Mouse (Mus musculus) urinary bladder, postnatal 10 days (tissue): ENCODE measurements at regions not wholly inside any gene's neighbourhood (a gene's known extent, or its start where the extent isn't known, plus 50 kb on each side); places are given as distances from the start of the nearest gene placed in this dataset.

Experiments
- DNase-seq: peaks from one replicate; pipeline ENCODE4 v3.0.0; 2022; ENCODE audit warnings: low spot score

DNA sequence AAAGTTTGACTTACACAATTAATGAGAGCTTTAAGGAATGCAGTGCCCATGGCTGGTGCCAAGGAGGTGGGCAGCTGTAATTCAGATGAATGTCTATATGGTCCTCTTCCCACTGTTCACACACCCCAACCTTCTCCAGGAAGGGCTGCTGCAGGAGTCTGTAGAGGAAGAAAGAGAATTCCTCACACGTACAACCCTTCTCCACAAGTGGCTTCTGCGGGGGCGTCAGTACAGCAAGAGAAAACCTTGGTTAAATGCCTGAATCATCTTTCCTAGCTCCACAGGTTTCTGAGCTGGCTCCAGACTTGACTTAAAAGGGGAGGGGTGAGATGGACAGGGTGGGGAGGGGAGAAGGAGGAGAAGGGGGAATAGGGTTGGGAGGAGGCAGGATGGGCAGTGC lies 306.3 kb downstream of the Tbc1d1 start:
- DNase-seq, result no peak

DNA sequence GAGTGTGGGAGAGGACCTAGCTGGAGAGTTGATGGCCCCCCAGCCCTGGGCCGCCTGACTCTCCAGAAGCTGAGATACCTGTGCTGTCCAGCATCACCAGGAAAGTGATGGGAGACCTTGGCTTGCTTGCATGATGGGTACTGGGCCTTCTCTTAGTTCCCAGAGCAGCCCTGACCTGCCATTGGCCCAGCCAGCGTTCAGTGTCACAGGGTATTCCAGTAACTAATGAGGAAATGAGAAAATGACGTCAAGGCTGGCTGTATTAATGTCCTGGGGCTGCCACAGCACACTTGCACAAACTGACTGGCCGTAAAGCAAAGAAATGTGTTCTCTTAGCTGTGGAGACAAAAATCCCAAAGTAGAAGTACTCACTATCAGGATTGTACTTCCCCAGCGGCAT lies 307.5 kb downstream of the Tbc1d1 start:
- no peak for DNase-seq

DNA sequence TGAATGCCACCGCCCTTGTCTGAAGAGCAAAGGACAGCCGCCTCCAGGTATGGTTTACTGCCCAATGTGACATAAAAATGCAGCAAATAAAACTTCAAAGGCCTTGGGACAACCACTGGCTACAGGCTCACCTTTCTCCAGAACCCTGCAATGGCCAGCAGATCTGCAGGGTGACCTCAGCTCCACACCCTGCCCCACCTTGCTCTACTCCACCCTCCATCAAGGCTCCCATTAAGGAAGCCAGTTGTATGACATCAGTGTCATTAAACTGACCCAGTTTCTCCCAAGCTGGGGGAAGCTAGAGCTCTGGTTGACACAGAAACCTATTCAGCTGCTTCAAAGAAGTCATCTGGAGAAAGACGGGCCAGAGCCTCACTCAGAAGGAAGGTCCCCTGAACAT lies 310.2 kb downstream of the Tbc1d1 start:
- DNase-seq, result no peak

DNA sequence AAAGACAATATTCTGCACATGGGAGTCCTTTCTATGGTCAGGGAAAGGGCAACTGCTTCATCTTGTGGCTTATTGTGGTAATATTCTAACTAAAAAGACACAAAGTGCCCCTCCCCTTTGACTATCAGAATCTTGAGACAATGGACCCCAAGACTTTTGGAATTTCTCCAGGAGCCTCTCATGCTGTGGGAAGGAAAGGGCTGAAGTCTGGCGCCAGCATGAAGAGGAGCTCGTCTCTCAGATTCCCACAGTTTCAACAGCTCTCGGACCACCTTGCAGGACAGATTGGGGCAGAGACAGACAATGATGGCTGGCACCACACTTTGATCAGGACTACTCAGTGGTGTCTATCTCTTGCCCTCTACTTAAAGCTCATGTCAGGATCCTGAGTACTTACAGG lies 311.8 kb downstream of the Tbc1d1 start:
- no peak for DNase-seq

DNA sequence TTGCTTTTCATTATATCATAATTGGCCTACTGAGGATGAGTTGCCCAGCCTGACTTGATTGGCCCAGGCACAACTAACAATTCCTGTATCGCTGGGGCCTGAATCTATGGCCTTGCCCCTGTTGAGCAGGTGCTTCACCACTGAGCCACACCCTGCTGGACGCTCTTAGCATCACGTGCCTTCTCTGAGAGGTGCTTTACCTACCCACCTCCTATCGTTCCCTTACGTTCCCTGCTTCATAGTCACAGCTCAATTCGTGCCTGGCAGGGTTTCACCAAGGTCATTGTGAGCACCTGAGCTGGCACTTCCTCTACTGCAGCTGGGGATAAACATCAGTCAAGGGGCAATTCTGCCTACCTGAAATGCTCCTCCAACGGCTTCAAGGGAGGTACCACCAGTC lies 312.2 kb downstream of the Tbc1d1 start:
- DNase-seq, result no peak

DNA sequence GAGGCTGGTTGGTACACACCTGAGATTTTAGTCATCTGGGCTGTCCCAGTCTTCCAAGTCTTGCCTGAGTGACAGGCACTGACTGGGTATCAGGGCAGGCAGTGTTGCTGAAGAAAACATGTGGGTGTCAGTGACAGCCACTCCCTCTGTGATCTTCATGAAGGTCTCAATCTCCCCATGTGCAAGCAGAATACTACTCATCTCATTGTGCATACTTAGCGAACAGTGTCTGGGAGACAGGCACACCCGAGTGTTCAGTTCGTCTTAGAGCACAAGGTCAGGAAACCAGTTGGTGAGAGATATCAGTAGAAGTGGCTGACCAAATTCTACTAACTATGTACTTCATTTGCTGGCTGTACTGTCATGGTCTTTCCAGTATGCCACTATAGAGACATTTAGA lies 315.9 kb downstream of the Tbc1d1 start:
- DNase-seq, result no peak

DNA sequence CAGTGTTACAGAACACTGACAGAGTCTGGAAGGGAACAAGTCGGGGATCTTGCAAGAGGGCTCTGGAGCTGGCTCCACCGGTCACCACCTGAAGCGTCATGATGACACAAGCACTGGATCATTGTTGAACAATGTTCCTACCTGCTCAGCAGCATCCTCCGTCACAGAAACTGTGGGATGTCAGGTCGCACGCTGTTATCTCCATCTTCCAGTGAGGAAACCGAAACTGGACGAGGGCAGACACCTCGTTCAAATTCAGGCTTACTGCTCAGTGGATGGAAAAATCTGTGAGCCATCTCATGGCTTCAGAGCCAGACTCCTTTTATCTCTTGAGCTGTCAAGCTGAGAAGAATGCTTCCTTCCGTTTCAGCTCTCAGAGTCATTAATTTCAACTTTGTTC lies 316.3 kb downstream of the Tbc1d1 start:
- DNase-seq, result no peak

DNA sequence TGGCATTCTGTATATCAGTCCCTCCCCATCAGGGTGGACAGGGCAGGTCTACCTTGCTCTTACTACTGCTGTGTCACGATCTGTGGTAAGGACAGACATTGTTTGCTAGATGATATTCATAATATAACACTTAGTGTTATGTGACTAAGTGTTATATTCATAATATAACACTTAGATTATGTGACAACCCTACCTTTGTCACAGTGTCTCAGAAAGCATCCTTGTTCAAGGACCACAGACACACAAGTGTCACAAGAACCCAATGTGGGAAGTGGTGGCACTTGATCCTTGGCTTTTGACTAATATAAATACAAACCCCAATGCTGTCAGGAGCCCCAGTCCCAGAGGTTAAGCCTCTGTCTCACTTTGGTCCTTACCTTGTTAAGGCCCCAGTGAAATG lies 318.8 kb downstream of the Tbc1d1 start:
- DNase-seq, result no peak

DNA sequence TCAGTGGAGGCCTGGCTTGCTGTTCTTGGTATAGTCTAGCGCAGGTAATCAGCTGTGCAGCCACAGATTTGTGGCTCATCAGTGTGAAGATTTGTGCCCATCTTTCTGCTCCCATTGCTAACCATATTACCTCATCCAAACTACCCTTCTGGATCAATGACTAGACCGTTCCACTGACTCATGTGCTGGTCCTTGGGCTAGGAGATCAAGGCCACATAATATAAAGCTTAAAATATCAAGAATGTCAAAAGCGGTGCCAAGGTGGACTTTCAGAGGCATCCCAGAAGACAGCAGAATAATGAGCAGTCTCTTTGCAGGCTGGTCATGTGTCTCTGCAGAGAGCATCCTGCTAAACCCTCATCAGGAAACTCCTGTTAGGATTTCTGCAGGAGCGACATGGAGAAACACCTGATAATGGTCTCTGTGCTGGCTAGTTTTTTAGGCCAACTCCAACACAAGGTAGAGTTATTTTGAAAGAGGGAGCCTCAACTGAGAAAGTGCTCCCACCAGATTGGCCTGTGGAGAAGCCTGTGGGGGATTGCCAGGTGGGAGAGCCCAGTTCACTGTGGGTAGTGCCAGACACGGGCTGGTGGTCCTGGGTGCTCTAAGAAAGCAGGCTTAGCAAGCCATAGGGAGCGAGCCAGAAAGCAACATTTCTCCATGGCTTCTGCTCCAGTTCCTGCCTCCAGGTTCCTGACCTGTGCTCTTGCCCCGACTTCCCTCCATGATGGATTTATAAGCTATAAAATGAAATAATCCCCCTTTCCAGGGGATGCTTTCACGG lies 319.8 kb downstream of the Tbc1d1 start:
- no peak for DNase-seq

DNA sequence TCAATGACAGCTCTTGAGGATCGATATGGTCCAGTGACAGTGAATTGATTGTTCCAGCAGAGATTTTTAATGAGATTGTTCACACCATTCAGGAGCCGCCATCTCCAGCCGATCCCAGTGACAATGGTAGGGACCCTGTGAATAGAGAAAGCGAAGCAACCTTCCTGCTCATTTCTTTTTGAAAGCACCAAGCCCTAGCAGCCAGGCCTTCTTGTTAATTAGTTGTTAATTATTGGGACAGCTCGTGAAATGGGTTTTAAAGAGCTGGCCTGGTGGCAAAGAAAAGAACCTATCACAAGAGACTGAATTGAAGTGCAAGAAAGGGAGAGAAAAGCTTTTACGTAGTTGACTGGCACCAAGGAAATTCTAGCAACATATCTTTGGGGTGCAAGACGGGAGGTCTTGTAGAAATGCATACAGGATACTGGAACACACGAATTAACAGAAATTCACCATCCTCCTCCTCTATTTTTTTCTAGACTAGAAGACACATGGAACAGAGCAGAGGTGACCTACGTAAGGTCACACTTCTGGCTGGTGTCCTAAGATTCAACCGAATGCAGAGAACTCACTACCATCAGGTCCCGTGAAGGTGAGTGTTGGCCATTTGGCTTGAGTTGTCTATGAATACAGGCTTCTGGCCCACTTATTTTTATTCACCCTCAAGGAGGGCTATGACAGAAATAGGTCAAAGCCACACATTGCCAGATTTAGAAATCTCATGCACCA lies 320.7 kb downstream of the Tbc1d1 start:
- DNase-seq, result no peak

DNA sequence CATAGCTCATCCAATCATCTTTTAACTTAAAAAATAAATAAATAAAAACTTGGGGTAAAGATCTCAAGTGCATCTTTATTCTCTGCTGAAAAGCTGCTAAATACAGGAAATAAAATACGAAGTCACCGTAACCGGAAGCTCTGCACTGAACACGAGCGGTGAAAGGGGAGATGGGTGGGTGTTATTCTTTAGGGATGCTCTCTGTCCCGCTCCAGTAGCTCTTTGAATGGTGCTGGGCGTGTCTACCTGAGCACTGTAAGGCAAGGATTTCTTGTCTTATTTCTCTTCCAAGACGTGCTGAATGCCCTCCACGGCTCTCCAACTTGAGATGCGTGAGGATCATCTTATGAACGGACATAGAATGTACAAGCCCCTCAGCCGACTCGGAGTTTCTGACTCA lies 322.0 kb downstream of the Tbc1d1 start:
- no peak for DNase-seq

DNA sequence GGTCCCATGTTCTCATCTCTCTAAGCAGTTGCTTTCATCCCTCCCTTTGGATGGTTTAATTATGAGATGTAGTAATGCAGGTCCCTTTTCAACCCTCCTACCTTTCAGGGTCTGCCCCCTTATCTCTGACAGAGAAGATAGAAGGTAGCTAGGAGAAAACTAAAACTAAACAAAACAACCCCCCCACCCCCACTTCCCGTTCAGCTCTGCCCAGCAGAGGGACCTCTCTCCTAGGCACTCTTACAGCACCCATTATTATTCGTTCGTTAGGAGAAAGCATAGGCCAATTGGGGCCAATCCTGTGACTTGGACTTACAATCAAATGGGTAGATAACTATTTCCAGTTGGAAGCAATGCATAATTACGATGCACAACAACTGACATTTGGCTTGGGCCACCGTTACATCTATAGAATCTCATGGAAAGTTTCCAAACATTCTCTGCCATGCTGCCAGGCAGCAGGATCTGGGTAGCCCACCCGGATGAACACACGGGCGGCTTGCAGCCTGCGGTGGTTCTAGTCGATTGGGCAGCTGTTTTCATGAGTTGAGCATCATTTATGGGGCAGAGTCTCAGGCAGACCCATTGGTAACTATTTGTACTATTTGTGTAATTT lies 322.6 kb downstream of the Tbc1d1 start:
- DNase-seq, result no peak

DNA sequence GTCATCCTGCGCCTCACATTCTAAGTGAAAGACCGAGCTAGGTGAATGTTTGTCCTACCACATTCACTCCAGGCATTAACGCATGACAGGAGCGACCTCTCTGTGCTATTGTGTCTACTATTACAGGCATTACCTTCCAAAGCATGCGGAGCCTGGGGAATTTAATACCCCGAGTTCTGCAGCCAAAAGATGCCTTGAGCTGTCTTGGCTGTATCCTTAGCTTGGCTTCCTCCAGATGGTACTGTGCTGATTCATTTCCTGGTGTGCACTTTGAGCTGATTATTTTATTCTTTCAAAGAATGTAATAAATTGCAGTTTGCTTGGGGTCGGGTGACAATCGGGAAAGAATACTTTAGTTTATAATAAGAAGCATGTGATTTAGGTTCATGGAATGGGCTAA lies 323.2 kb downstream of the Tbc1d1 start:
- no peak for DNase-seq

DNA sequence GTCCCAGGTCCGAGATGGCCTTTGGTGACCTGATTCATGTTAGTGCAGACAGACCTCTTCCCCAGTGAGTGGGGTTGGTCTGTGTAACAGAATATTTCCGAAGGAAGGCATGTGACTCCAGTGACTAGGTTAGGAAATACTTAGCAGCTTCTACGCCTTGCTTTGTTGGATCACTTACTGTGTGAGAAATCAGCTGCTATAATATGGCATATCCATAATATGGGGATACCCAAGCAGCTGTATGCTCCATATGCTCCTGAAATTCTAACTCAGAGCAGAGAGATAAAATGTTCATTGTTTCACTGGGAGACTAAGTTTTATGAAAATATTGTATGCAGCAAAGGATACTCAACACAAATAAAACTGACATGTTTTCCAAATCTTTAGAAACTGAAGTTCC lies 318.1 kb upstream of the Klf3 start:
- no peak for DNase-seq

DNA sequence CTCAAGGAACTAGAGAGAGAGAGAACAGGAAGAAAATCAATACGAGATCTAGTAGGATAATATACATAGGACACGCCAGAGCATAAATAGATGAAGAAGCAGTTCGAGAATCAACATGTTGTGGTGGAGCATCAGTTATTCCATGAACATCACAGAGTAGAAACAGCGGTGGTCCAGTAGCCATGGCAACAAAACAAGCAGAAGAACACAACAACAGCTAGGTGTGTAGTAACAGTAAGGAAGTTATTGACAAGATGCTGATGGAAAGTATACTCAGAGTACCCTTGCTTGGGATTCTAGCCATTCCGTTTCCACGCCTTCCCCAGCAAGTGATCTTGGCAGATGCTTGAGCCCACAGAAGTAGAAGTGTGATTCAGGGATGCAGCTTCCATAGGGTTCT lies 317.3 kb upstream of the Klf3 start:
- DNase-seq, result no peak

DNA sequence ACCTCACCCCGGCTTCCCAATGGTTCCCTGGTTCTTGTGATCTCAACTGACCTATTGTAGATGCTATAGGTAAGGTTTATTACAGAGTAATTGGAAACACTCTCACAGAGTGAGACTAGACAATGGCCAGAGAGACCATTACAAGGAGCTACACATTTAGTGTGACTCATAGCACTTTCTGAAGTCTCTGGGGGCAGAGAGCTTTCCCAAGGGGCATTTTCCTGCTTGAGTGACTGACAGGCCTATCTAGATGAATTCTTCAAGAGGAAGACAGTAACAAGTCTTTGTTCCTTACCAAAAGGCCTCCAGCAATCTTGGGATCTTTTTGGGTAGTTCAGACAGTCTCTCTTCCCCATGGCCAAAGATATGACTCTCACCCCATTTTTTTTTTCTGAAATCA lies 316.4 kb upstream of the Klf3 start:
- DNase-seq, result no peak

DNA sequence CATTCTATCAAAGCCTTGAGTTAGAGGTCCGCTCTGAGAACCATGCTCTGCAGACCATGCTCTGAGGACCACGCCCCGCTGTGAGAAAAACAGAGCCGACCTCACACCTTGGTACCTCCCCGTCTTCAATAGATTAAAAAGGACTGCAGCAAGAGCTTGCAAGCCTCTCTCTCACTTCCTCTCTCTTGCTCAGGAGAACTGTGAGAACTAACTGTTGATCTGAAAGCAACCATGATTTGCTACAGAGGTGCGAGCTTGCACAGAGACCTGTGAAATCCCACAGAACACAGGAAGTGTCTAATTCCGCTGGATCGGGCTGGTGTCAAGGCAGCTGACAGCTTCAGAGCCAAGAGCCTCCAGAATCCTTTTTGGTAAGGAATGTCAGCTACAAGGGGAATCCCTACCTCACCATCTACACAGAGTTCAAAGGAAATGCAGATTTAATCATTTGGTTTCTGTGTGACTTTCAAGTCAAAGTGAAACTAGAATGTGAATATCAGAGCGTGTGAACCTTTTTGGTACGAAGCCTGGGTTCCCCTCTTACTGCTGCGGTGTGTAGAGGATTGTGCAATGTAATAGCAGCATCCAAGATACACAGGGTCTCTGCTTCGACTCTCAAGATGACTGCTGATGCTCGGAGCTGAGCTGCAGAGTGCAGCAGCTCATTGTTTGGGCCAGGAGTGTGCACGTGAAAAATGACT lies 315.3 kb upstream of the Klf3 start:
- DNase-seq, result no peak

DNA sequence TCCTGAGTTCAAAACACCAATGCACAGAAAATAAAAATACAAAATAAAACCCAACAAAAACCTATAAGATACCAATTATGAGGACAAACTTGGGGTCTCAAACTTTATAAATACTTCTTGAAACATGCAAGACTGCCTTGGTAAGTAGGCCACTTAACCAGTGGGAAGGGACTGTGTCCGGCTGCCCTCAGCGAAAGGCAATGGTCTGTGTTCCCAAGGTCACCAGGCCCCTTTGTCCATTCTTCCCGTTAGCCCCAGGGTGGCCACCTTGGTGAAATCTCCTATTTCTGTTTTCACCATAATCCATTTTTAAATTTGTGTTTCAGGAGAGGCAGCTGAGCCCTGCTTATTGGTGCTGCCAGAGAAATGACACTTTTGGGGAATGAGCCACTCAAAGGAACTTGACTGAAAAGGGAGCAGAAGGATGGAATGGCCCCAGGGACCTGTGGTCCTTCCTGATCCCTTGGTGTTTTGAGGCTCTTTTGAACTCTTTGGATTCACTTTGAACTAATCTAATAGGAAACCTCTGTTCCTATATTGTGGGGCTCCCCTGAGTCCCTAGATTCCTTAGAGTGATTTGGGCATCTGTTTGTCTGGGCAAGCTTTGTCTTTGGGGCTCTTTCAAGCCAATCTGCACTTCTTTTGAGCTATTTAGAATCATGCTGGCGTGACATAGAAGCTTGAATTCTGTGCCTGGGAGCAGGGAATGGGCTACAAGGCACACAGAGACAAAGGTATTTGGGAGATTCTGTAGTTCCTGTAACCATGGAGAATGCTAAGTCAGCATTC lies 313.3 kb upstream of the Klf3 start:
- DNase-seq, result no peak

DNA sequence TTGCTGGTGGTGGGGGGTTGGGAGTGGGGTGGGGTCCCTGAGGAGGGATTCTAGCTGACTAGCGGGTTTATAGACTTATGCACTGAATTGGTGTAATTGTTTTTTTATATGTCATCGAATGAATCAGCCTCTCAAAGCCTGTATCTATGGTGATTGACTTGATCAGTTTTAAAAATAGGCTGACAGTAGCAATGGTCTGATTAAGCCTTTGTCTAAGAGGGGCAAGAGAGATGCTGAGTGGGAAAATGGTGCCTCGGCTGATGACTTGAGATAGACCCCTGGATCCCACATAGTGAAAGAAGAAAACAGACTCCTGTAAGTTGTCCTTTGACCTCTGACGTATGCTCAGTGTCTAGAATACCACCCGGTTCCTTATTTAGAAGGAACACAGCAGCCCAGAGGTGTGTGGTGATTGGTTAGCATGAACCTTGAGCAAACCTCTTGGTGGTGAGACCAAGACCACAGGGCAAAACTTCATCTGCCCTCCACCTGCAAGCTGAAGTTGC lies 312.7 kb upstream of the Klf3 start:
- DNase-seq, result no peak

DNA sequence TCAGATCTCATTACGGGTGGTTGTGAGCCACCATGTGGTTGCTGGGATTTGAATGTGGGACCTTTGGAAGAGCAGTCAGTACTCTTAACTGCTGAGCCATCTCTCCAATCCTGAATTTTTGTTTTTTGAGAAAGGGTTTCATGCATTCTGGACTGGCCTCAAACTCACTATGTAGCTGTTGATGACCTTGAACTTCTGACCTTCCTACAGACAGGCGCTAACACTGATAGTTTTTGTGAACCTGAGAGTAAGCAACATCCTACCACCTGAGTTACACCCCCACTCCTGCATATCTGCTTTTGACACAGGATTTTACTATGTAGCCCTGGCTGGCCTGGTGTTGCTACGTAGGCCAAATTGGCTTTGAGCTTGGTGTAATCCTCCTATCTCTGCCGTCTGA lies 308.8 kb upstream of the Klf3 start:
- DNase-seq, result no peak

DNA sequence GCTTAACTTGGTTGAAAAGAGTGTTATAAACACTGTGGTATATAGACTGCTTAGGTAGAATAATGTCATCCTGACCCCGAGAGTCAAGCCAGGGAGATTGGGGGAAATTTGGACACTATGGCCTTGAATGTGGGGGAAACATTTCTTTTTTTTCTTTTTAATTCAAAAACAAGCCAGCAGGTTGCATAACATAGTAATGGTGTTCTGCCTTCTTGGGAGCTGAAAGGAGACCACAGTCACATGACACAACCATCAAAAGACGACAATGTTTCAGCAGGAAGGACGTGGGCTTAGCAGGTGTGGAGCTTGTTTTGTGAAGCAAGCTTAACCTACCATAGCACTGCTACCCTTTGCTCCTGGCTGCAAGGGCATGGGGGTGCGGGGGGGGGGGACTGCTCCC lies 306.3 kb upstream of the Klf3 start:
- no peak for DNase-seq

DNA sequence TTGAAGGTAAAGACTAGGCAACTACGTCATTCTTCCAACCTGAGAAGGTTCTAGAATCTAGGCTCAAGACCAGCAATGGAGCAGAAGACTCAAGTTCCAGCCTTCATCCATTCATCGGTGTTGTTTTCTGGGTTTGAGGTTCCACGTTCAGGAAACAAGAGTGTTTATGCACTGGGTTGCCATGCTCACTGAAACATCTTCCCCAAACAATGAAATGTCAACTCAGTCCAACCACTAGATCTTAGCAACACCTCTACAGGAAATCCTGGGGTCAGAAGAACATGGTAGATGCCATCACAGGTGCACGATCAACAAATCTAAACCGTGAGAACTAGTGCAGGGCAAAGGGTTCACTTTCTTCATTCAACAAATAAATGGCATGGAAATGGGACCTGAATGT lies 304.8 kb upstream of the Klf3 start:
- DNase-seq, result no peak
